Mouse (Mus musculus) lung, postnatal 0 days (tissue): ENCODE data around the gene Slc16a3. TPM values are rescaled to one million over a fixed set of nuclear protein-coding genes. Genes with fewer than 3 reads are reported as not detected.
A peak's percentile ranks its signal among the peaks of the same experiment; 100 is the strongest.

Experiments used
- ATAC-seq: fragments of 200-750 bp; cut with Nextera tagmentation; 2 replicates; pipeline ENCODE4 v1.8.0; 2017; ENCODE audit warnings: moderate library complexity
- DNase-seq: peaks from one replicate; pipeline ENCODE4 v3.0.0-alpha.2; 2016; ENCODE audit warnings: low spot score
- H3K27ac ChIP-seq: fragments of 300-500 bp; sonication (generic); 2 replicates; pipeline ENCODE4 v1.5.1; 2014; ENCODE audit warnings: antibody characterized with exemption, mild to moderate bottlenecking, low read length, mixed read lengths
- H3K27me3 ChIP-seq: fragments of 300-500 bp; sonication (generic); replicated peaks from 2 replicates; pipeline ENCODE4 v1.6.1; 2014; ENCODE audit warnings: low read length, mixed read lengths; ENCODE audit not compliant: insufficient read depth
- H3K36me3 ChIP-seq: fragments of 300-500 bp; sonication (generic); 2 replicates; pipeline ENCODE4 v1.6.1; 2014; ENCODE audit warnings: low read length, mixed read lengths; ENCODE audit not compliant: insufficient read depth
- H3K4me1 ChIP-seq: fragments of 300-500 bp; sonication (generic); 2 replicates; pipeline ENCODE4 v1.6.1; 2014; ENCODE audit warnings: antibody characterized with exemption, low read depth, low read length, mixed read lengths; ENCODE audit not compliant: insufficient read depth
- H3K4me2 ChIP-seq: fragments of 300-500 bp; sonication (generic); replicated peaks from 2 replicates; pipeline ENCODE4 v1.6.1; 2014; ENCODE audit warnings: low read depth, mild to moderate bottlenecking, low read length, moderate library complexity, mixed read lengths
- H3K4me3 ChIP-seq: fragments of 300-500 bp; sonication (generic); 2 replicates; pipeline ENCODE4 v1.5.1; 2014; ENCODE audit warnings: low read depth, low read length
- H3K9ac ChIP-seq: fragments of 300-500 bp; sonication (generic); replicated peaks from 2 replicates; pipeline ENCODE4 v1.6.1; 2014; ENCODE audit warnings: low read depth, mild to moderate bottlenecking
- H3K9me3 ChIP-seq: fragments of 300-500 bp; sonication (generic); 2 replicates; pipeline ENCODE4 v1.6.1; 2016; ENCODE audit warnings: low read length, mixed read lengths
- CTCF ChIP-seq: IDR thresholded peaks from 2 replicates; pipeline ENCODE4 v1.5.1; 2016; ENCODE audit warnings: antibody characterized with exemption, mild to moderate bottlenecking
- EP300 ChIP-seq: IDR thresholded peaks from 2 replicates; pipeline ENCODE4 v1.6.1; 2016; ENCODE audit warnings: antibody characterized with exemption, mild to moderate bottlenecking, control low read depth
- WGBS: fragments of 180-500 bp; shearing (Covaris S2); extraction: QIAGEN DNeasy Blood & Tissue Kit; methylation state at CpG from one replicate; pipeline ENCODE4 v1.1.7; 2014; 5-methylcytosine and 5-hydroxymethylcytosine counted together
- polyA plus RNA-seq: library from polyadenylated mRNA; unstranded; fragments of >200 nt; fragmentation: Nextera tagmentation; extraction: Ambion mirVana; gene quantifications from 2 replicates; pipeline ENCODE4 v1.2.1, GENCODE M21; 2015

Gene Slc16a3
- polyA plus RNA-seq, 1 experiment from 2014 or later = 10.0 TPM

GRCm38 (mm10) chr11:120931479-120931878 is 16.8 kb upstream of the Slc16a3 start:
- H3K4me2 ChIP-seq = no peak overlapping the region
- DNase-seq = no peak
- no peak overlapping the region for H3K27ac ChIP-seq
- H3K9ac ChIP-seq = no peak overlapping the region
- ATAC-seq = no peak
- H3K36me3 ChIP-seq = no peaks in the 10 kb centered on the region
- H3K4me3 ChIP-seq = no peak overlapping the region
- H3K4me1 ChIP-seq = peaks cover 8% of the 10 kb centered on the region; the same call in 1 of the 2 replicates
- no peaks in the 10 kb centered on the region for H3K27me3 ChIP-seq
- TF ChIP-seq EP300 = no peak
- no peak for TF ChIP-seq CTCF
- H3K9me3 ChIP-seq = no peaks in the 10 kb centered on the region
- WGBS = 93% methylated on average over 4 of the region's 4 CpGs

DNA sequence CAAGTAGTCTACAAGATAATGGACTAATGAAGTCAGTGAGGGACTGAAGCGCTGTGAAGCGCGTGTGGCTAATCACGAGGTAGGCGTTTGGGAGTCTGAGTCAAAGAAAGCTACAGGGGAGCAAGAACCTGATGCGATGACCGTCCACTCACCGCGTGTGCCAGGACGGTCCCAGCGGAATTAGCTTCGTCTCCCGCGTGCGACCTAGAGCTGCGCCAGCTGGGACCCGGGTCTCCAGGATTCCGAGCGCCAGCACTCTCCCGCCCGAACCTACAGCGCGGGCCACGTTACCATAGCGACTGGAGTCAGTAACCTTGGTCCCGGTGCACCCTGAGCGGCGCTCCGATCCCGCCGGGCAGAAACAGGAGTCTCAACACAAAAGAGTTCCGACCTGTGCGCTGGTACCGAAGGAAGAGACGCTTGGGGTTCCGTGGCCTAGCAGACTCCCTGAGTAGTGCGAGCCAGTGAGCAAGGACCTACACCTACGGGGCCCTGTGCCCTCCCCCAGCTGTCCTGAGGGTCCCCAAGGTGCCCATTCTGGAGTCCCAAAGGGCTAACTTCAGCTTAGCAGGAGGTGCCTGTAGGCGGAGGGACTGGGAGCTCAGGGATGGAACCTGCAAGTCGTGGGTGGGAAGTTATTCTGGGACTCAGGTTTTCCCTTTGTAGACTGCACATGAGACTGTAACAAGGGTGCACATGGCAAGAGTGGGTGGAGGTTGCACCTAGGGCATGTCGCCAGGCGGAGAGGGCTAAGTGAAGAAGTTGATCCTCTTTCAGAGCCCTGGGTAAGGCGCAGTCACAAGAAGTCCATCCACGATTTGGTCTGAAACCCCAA is 15.5 kb upstream of the Slc16a3 start, which contains the start of gene Ccdc57:
Gene Ccdc57 (minus strand): TSS at position 309 of the 835 bp plus-strand sequence.
- ATAC-seq (peak; percentile 97), DNase-seq (peak; percentile 90)
- H3K4me3 ChIP-seq = peak within 1 kb of the TSS; percentile 74
- no peaks in the 10 kb centered on the region for H3K36me3 ChIP-seq
- peak within 1 kb of the TSS; percentile 72 for H3K4me2 ChIP-seq
- TF ChIP-seq EP300 (no peak), CTCF (no peak)
- 13% methylated on average over 38 of the region's 44 CpGs for WGBS
- H3K9me3 ChIP-seq = no peaks in the 10 kb centered on the region
- no peaks in the 10 kb centered on the region for H3K27me3 ChIP-seq
- H3K27ac ChIP-seq = no peak within 1 kb of the TSS
- peak within 1 kb of the TSS; percentile 41; the same call in 1 of the 2 replicates for H3K9ac ChIP-seq
- peaks cover 8% of the 10 kb centered on the region; the same call in 1 of the 2 replicates for H3K4me1 ChIP-seq

DNA sequence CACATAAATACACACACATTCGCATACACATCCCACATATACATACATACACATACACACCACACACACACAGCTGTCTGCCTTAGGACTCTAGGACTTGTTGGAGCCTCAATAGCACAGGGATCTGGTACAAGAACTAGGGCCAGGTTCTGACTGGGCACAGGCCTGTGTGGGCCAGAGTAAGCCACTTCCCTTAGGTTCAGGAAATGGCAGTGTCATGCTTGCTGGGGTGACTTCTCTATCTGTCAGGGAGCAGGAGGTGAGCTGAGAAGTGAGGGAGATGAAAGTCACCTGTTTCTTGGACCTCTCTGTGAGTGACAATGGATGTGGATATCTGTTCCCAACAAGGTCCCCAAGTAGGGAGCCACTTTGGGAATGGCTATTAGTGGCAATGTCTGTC is 10.3 kb upstream of the Slc16a3 start:
- no peaks in the 10 kb centered on the region for H3K36me3 ChIP-seq
- H3K4me1 ChIP-seq = peaks cover 1% of the 10 kb centered on the region; the same call in 1 of the 2 replicates
- H3K4me2 ChIP-seq = no peak overlapping the region
- DNase-seq (no peak), ATAC-seq (no peak)
- no peak overlapping the region for H3K4me3 ChIP-seq
- no peak overlapping the region for H3K9ac ChIP-seq
- no peak overlapping the region for H3K27ac ChIP-seq
- no peaks in the 10 kb centered on the region for H3K9me3 ChIP-seq
- no peaks in the 10 kb centered on the region for H3K27me3 ChIP-seq
- TF ChIP-seq EP300 (no peak), CTCF (no peak)
- WGBS = 96% methylated on average over 1 of the region's 1 CpGs

DNA sequence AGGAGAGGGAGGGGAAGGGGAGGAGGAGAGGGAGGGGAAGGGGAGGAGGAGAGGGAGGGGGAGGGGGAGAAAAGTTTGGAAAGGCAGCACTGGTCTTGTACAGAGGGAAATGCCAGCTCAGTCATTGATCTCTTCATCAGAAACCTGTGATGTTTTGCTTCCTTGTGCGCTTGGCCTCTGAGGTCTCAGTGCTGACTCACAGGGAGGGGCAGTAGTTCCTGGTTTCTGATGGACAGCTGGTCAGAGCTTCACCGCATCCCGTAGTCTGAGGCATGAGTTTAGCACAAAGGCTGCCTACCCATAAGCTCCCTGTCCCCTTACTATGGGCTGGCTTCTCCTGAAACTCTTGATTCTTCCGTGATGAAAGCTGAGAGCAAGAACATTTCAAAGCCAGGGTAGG is 9.5 kb upstream of the Slc16a3 start:
- TF ChIP-seq EP300 = no peak
- no peak for TF ChIP-seq CTCF
- Histone ChIP-seq H3K9ac (no peak overlapping the region), H3K27ac (no peak overlapping the region), H3K27me3 (no peaks in the 10 kb centered on the region), H3K4me1 (no peaks in the 10 kb centered on the region), H3K4me3 (no peak overlapping the region), H3K4me2 (no peak overlapping the region), H3K9me3 (no peaks in the 10 kb centered on the region), H3K36me3 (no peaks in the 10 kb centered on the region)
- ATAC-seq = peak; percentile 58
- WGBS = 15% methylated on average over 4 of the region's 4 CpGs
- peak; percentile 53 for DNase-seq

GRCm38 (mm10) chr11:120939712-120940341 is 8.5 kb upstream of the Slc16a3 start:
- no peak for TF ChIP-seq CTCF
- no peak for TF ChIP-seq EP300
- no peaks in the 10 kb centered on the region for H3K4me1 ChIP-seq
- H3K27ac ChIP-seq = no peak overlapping the region
- no peaks in the 10 kb centered on the region for H3K9me3 ChIP-seq
- no peak overlapping the region for H3K9ac ChIP-seq
- no peak overlapping the region for H3K4me2 ChIP-seq
- no peak for DNase-seq
- 44% methylated on average over 5 of the region's 6 CpGs for WGBS
- H3K36me3 ChIP-seq = no peaks in the 10 kb centered on the region
- no peak overlapping the region for H3K4me3 ChIP-seq
- no peaks in the 10 kb centered on the region for H3K27me3 ChIP-seq
- ATAC-seq = no peak

- Histone ChIP-seq H3K4me1 (no peaks in the 10 kb centered on the region), H3K36me3 (no peaks in the 10 kb centered on the region), H3K27me3 (no peaks in the 10 kb centered on the region), H3K4me2 (no peak overlapping the region), H3K9ac (no peak overlapping the region), H3K9me3 (no peaks in the 10 kb centered on the region), H3K27ac (no peak overlapping the region), H3K4me3 (no peak overlapping the region)
- DNase-seq = no peak
- TF ChIP-seq CTCF (no peak), EP300 (no peak)
- no peak for ATAC-seq
- WGBS = 78% methylated on average over 6 of the region's 6 CpGs
Measured at GRCm38 (mm10) chr11:120940959-120941358, 7.3 kb upstream of the Slc16a3 start.
